Mouse (Mus musculus): ENCODE data around the gene Gm10840.

GRCm38 (mm10) chr11:106194891-106195290 is 34.2 kb downstream of the Gm10840 start:
- TF ChIP-seq USF1 (IDR thresholded peaks at IDR 0.05; ENCODE audit: low read depth, low read length) (no peak), EP300 (IDR thresholded peaks at IDR 0.05; ENCODE audit: low read length) (no peak), CTCF (conservative IDR thresholded peaks at IDR 0.05 in 1 of 2, IDR thresholded peaks at IDR 0.05 in 1 of 2; ENCODE audit: low read depth in 2 of 2, low read length in 2 of 2) (no peak), ZNF384 (IDR thresholded peaks at IDR 0.05; ENCODE audit: low read depth, low read length) (no peak), TBP (conservative IDR thresholded peaks at IDR 0.05; ENCODE audit: low read depth, low read length) (no peak), POLR2A (IDR thresholded peaks at IDR 0.05; ENCODE audit: low read depth, low read length) (no peak), POLR2AphosphoS2 (IDR thresholded peaks at IDR 0.05; ENCODE audit: low read depth, low read length) (no peak)
